Mouse (Mus musculus): ENCODE measurements at regions not wholly inside any gene's neighbourhood (a gene's known extent, or its start where the extent isn't known, plus 50 kb on each side); places are given as distances from the start of the nearest gene placed in this dataset.

DNA sequence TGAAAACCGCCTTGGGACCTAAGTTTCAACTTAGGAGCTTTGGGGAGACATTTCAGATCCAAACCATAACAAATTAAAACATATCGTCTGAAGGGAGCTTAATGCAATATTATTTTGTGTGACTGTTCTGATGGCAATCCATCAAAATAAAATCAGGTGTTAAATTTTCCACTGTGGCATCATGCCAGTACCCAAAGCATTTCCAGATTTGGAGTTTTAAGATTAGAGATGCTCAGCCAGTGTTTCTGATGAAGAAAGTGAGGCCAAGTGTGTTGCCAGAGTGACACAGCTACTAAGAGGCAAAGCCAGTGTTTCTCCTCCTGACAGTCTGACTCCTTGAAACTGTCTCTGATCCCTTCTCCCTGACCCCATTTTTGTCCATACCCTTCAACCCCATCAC is 308.7 kb downstream of the Rnls start:
- no peak for ATAC-seq (replicated peaks; ENCODE audit: low read depth, poor library complexity, severe bottlenecking)

DNA sequence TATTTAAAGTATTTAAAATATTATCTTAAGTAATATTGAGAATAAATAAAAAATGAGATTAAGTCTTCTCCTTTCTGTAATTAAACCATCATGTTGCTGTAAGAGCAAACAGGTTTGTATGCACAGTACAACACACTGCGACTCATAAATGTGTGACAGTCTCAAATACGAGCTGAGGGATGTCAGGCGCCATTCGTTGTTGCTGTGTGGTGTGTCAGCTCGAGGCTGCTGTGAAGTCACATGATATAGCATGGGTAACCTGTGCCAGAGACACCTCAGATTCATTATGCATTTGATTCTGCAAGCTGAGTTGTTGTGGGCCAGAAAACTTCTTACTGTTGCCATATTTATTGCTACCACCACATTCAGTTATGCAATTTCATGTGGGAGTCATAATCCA is 307.4 kb downstream of the Rnls start:
- no peak for ATAC-seq (replicated peaks; ENCODE audit: low read depth, poor library complexity, severe bottlenecking)

Measured in common myeloid progenitor, adult 5-6 weeks (primary cell).